Mouse (Mus musculus) E14TG2a.4 (cell line): ENCODE measurements at regions not wholly inside any gene's neighbourhood (a gene's known extent, or its start where the extent isn't known, plus 50 kb on each side); places are given as distances from the start of the nearest gene placed in this dataset.

Experiments used
- H3K27me3 ChIP-seq: 2 replicates; pipeline ENCODE4 v1.6.1; 2014; ENCODE audit warnings: low read length, control low read depth; ENCODE audit not compliant: insufficient read depth
- H3K36me3 ChIP-seq: 2 replicates; pipeline ENCODE4 v1.6.1; 2014; ENCODE audit warnings: low read length, control low read depth; ENCODE audit not compliant: insufficient read depth
- H3K4me1 ChIP-seq: replicated peaks from 2 replicates; pipeline ENCODE4 v1.6.1; 2014; ENCODE audit warnings: low read depth, low read length, control low read depth
- H3K4me3 ChIP-seq: replicated peaks from 2 replicates; pipeline ENCODE4 v1.5.1; 2014; ENCODE audit warnings: mild to moderate bottlenecking, low read length
- H3K9me3 ChIP-seq: 2 replicates; pipeline ENCODE4 v1.6.1; 2014; ENCODE audit warnings: low read length, control low read depth
- CTCF ChIP-seq: conservative IDR thresholded peaks from 2 replicates; pipeline ENCODE4 v1.5.1; 2014; ENCODE audit warnings: low read length
- NANOG ChIP-seq: IDR thresholded peaks from 2 replicates; pipeline ENCODE4 v1.6.1; 2014; ENCODE audit warnings: borderline replicate concordance, low read length, mixed read lengths
- POU5F1 ChIP-seq: IDR thresholded peaks from 2 replicates; pipeline ENCODE4 v1.6.1; 2014; ENCODE audit warnings: low read length, borderline replicate concordance

DNA sequence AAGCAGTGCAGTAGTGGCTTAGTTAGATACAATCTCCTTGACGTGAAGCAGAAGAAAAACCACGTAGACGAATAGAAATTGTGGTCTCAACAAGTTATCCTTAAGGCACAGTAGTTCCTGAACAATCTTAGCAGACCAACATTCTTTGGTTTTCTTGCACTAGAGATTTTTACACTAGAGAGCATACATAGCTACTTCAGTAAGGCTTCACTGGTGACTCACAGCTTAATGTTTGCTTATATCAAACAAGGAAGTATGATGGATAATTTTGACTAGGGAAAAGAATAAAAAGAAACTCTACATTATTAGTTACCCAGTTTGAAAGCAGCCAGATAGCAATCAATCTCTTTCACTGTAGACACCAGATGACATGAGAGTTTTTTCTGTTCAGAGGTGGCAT lies 395.5 kb downstream of the Cps1 start:
- Histone ChIP-seq H3K9me3 (no peaks in the 10 kb centered on the region), H3K27me3 (no peaks in the 10 kb centered on the region), H3K36me3 (no peaks in the 10 kb centered on the region), H3K4me3 (no peak overlapping the region), H3K4me1 (no peaks in the 10 kb centered on the region)
- TF ChIP-seq NANOG (no peak), CTCF (no peak), POU5F1 (no peak)

DNA sequence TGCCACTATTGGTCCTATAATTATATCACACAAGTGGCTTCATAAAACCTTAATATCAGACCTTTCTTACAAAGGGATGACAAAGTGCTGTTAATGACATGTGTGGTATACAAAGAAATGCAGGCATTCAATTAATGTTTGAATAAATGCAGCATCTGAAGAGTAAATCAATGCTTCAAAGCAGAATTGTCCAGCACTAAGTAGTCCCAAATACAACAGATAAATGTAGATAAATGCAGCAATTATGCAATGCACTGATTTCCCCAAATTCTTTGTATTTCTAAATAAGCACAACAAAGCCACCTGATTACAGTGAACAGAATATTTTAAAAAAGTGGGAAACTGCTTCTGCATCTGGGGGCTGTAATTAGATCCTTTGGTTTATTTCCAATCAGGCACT lies 435.9 kb downstream of the Cps1 start:
- H3K9me3 ChIP-seq = no peaks in the 10 kb centered on the region
- H3K4me1 ChIP-seq = no peaks in the 10 kb centered on the region
- H3K4me3 ChIP-seq = no peak overlapping the region
- H3K27me3 ChIP-seq = no peaks in the 10 kb centered on the region
- no peaks in the 10 kb centered on the region for H3K36me3 ChIP-seq
- no peak for TF ChIP-seq POU5F1

DNA sequence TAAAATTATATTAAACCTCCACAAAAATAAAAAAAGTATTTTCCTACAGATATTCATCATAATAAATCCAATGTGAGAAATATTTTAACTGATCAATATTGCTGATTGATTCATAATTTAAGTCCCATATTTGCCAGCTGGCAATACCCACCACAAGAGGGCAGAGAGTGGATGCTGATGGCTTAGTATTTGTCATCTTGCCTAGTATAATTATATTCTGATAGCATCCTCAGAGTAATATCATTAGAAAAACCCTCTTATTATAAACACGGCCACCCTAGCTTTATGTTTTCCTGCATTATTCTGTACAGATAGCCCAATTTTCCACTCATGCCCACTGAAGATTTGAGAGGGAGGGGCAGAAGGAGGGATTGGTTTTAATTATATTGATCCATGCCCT lies 436.4 kb downstream of the Cps1 start:
- TF ChIP-seq NANOG (no peak), CTCF (no peak)
- Histone ChIP-seq H3K27me3 (no peaks in the 10 kb centered on the region), H3K9me3 (no peaks in the 10 kb centered on the region), H3K4me3 (no peak overlapping the region), H3K4me1 (no peaks in the 10 kb centered on the region), H3K36me3 (no peaks in the 10 kb centered on the region)

DNA sequence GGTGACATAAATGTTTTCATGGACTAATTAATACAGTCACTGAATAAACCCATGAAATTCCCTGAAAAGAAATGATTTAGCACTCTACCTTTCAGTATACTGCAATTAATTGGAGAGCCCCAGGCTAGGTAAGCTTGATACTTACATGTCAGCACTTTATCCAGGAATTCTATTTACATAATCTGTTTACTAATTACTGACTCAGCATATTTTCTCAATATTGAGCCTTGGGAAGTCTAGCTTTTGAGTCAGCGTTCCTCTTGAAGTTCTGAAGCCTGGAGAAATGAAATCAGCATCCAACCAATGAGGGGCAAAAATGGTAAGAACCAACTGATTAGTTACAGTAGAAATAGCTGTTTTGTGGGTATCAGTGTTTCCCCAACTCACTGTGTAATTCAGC lies 448.8 kb downstream of the Cps1 start:
- H3K36me3 ChIP-seq = no peaks in the 10 kb centered on the region
- no peak for TF ChIP-seq POU5F1

DNA sequence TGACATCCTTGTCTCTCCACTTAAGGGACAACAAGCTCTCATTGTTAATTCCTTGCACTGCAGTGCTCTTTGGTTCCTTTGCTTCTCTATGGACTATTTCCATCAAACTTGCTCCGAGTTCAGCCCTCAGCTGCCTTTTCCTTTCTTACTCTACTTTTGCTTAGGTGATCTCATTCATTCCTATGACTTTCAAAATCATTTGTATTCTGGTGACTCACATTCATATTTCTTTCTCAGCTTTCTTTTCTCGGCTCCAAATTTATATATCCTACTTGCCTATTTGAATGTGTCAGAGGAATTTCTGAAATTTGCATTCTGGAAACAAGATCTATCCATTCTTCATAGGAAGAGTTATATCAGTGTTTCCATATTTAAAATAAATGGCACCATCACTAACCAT lies 456.9 kb downstream of the Cps1 start:
- no peaks in the 10 kb centered on the region for H3K36me3 ChIP-seq
- TF ChIP-seq NANOG = no peak
- no peak for TF ChIP-seq POU5F1
- no peak for TF ChIP-seq CTCF
- H3K4me1 ChIP-seq = no peaks in the 10 kb centered on the region
- H3K4me3 ChIP-seq = no peak overlapping the region
- no peaks in the 10 kb centered on the region for H3K27me3 ChIP-seq
- H3K9me3 ChIP-seq = peaks cover 5% of the 10 kb centered on the region; the same call in 1 of the 2 replicates

More for the DNA sequence above, 448.8 kb downstream of the Cps1 start:
- H3K4me1 ChIP-seq = no peaks in the 10 kb centered on the region
- no peaks in the 10 kb centered on the region for H3K27me3 ChIP-seq
- no peak overlapping the region for H3K4me3 ChIP-seq
- H3K9me3 ChIP-seq = no peaks in the 10 kb centered on the region
